Mouse (Mus musculus): Measurements from ENCODE around the gene Mllt6. TPM values are rescaled to one million over a fixed set of nuclear protein-coding genes. Genes with fewer than 3 reads are reported as not detected.

Gene Mllt6
- polyA plus RNA-seq, 1 experiment = 49.6 TPM

DNA sequence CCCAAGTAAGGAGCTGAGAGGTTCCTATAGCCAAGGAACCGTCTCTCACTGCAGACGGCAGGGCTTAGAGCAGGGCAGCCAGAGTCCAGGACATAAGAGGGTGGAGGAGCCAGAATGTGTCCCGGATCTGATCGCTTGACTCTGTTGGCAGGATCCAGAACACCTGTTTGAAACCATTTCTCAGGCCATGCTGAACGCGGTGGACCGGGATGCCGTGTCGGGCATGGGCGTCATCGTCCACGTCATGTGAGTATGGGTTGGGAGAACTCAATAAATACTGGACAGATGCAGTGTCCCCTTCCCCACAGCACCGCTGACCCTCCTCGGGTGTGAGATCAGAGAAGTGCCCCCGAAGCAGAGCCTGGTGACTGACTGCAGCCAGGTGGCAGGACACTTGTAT, 49.1 kb downstream of the Mllt6 start:
- DNase-seq (ENCODE audit: low read depth) = no peak
- TF ChIP-seq CTCF (IDR thresholded peaks at IDR 0.05; ENCODE audit: borderline replicate concordance, extremely low read depth, insufficient read depth, insufficient read length) (no peak), POLR2A (IDR thresholded peaks at IDR 0.05; ENCODE audit: borderline replicate concordance, extremely low read depth, insufficient read depth, insufficient read length, poor library complexity, severe bottlenecking) (no peak)

DNA sequence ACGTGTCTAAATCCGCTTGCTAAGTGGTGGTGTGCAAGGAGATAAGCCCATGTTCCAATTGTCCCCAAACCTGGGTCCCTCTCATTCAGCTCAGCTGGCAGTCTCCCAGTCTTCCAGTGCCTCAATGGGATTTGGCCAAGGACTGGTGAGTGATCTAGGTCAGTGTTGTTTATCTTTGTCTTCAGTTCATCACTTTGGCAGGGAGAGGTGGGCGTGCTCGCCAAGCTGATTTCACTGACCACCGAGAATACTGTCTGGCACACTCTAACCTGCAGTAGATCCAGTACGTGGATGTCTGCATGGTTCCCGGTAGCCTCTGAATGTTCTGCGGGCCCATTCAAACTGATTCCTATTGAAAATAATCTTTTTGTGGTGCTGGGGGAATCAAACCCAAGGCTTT, 50.7 kb downstream of the Mllt6 start:
- TF ChIP-seq CTCF (IDR thresholded peaks at IDR 0.05; ENCODE audit: borderline replicate concordance, extremely low read depth, insufficient read depth, insufficient read length) (no peak), POLR2A (IDR thresholded peaks at IDR 0.05; ENCODE audit: borderline replicate concordance, extremely low read depth, insufficient read depth, insufficient read length, poor library complexity, severe bottlenecking) (no peak)
- DNase-seq (ENCODE audit: low read depth) = peak; percentile 15

DNA sequence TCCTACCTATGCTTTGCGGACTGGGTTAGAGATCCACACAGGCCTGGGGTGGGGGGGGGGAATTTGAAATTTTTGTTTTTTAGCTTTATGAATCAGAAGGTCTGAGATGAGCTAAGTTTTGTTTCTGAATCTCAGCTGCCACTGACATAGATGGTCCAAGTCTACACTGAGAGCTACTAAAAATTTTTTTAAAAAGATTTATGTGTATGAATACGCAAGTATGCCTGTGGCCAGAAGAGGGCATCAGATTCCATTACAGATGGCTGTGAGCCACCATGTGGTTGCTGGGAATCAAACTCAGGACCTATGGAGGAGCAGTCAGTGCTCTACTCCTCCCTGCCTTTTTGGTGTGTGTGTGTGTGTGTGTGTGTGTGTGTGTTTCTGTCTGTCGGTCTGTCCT, 51.1 kb downstream of the Mllt6 start:
- TF ChIP-seq POLR2A (IDR thresholded peaks at IDR 0.05; ENCODE audit: borderline replicate concordance, extremely low read depth, insufficient read depth, insufficient read length, poor library complexity, severe bottlenecking) (no peak), CTCF (IDR thresholded peaks at IDR 0.05; ENCODE audit: borderline replicate concordance, extremely low read depth, insufficient read depth, insufficient read length) (no peak)
- no peak for DNase-seq (ENCODE audit: low read depth)

DNA sequence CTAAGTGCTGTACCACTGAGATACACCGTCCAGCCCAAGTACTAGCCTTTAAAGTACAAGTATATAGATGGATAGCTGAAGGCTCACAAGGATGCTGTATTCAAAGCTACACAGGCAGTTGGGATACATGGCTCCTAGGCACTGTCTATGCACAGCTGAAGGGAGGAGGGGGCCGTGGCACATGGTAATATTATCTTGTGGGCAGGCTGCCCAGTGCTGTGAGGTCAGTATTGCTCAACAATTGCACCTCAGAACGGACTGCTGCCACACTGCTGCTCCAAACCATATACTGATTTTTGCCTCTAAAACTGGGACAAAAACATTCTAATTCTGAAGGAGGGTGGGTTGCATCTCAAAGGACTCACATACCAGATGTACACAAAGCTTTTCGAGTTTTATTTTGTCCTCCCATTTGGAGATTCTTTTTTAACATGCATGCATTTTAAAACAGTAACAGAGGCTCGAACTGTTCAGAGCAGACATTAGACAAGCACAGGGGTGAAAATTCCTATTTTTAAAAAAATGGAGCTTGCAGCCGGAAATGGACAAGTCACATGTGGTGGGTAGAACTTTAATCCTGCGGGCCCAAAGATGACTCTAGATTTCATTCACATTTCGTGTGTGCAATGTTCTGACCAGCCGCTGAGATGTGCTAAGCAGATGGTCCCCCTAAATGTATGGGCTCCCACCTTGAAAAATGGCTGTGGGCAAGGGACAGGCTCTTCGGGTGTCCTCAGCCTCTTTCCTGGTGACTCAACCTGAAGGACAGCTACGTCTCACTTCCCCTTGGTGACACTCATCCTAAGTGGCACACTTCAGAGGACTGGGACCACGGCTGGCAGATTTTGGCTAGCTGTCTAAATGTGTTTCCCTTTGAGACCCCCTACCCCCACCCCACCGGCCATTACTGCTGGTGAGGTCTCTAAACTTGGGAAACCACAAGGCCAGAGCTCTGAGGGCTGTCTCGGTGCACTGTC, 51.9 kb downstream of the Mllt6 start:
- DNase-seq (ENCODE audit: low read depth) = peak; percentile 5
- TF ChIP-seq CTCF (IDR thresholded peaks at IDR 0.05; ENCODE audit: borderline replicate concordance, extremely low read depth, insufficient read depth, insufficient read length) (no peak), POLR2A (IDR thresholded peaks at IDR 0.05; ENCODE audit: borderline replicate concordance, extremely low read depth, insufficient read depth, insufficient read length, poor library complexity, severe bottlenecking) (no peak)

DNA sequence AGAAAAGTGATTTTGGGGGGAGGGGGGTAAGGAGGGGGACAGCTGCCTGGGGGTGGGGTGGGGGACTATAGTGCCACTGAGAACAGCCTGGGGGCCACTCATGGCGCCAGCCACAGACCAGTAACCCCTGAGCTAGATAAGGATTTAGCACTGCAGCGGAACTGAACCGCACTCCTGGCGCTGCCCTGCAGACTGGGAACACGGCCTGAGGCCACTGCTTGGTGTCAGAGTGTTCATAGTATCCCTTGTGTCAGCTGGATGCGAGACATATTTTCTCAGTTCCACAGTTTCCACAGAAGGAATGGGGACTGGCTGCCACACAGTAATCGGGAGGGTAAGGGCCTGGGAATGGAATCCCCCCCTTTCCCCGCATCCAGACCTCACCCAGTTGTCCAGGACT, 52.8 kb downstream of the Mllt6 start:
- no peak for DNase-seq (ENCODE audit: low read depth)
- TF ChIP-seq POLR2A (IDR thresholded peaks at IDR 0.05; ENCODE audit: borderline replicate concordance, extremely low read depth, insufficient read depth, insufficient read length, poor library complexity, severe bottlenecking) = no peak
- no peak for TF ChIP-seq CTCF (IDR thresholded peaks at IDR 0.05; ENCODE audit: borderline replicate concordance, extremely low read depth, insufficient read depth, insufficient read length)

DNA sequence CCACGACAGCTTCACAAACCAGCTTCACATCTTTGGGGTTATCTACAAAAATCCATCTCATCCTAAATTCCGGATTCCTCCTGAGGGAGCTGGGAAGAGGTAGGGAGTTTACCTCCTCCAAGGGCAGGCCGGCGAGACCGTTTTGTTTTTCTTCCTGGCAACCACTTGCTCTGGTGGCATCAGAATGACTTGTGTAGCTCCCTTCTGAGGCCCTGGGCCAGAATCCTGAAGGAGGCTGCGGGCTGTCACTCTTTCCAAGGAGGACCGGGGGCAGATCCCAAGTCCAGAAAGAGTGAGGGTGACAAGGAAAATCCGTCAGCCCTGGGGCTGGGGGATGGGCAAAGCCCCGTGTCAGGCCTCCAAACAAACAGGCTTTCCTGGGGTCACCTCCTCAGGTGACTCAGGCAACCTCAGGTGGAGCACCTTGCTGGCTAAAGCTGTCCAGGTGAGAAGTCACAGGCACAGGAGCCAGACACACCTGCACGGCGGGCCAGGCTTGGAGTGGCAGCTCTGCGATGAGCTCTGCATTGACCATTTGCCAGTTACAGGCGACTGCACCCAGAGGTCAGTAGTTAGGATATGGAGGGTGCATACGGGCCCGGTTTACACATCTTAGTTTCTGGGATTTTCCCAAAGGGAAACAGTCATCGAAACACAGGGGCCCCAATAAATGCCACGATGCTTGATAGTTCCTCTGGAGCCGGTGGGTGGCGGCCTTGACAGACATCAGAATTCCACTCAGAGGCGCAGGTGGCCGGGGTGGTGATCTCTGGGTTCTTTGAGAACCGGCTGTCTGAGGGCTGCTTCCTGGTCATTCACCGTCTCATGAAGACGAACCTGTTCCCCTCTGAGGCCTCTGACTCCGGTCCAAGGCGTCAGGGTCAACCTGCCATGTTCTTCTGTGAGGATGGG, 54.4 kb downstream of the Mllt6 start:
- no peak for DNase-seq (ENCODE audit: low read depth)
- TF ChIP-seq POLR2A (IDR thresholded peaks at IDR 0.05; ENCODE audit: borderline replicate concordance, extremely low read depth, insufficient read depth, insufficient read length, poor library complexity, severe bottlenecking) (no peak), CTCF (IDR thresholded peaks at IDR 0.05; ENCODE audit: borderline replicate concordance, extremely low read depth, insufficient read depth, insufficient read length) (no peak)

DNA sequence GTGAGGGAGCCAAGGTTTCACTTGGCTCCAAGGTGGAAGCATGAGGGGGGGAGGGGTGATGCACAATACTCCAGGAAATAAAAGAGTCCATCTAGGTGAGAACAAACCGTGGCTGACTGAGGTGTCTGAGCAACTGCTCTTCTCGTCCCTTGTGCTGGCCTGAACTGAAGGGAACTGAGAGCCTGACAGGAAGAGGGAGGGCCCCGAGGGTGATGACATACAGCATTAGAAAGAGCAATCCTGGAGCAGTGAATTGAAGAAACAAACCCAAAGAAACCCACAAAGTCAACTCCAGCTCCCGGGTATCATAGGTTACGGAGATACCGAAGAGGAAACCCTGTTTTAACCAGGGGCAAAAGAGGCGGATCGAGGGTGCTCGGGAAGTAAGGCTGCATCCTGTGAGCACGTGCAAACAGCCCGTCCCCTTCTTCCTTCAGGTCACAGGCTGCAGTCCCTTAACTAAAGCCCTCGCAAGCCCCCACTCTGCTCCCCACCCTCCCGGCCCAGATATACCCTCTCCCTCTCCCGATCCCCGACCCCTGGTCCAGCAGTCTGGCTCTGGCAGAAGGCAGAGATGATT, 55.2 kb downstream of the Mllt6 start:
- TF ChIP-seq CTCF (IDR thresholded peaks at IDR 0.05; ENCODE audit: borderline replicate concordance, extremely low read depth, insufficient read depth, insufficient read length) (no peak), POLR2A (IDR thresholded peaks at IDR 0.05; ENCODE audit: borderline replicate concordance, extremely low read depth, insufficient read depth, insufficient read length, poor library complexity, severe bottlenecking) (no peak)
- no peak for DNase-seq (ENCODE audit: low read depth)

DNA sequence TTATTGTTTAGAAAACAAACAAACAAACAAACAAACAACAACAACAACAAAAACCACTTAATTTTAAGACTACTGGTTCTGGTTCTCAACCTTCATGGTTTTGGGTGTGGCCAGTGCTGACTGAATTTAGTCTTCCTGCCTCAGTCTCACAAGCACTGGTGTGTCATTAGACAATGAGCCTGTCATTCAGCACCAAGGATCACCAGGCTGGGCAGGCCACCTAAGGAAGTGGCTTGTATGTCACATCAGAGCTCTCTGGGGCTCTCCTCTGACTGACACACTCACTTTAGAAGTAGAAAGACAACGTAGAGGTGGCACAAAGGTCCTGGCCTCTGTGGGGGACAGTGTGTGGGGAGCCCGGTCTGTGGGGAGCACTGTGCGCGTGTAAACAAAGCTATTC, 55.8 kb downstream of the Mllt6 start:
- DNase-seq (ENCODE audit: low read depth) = no peak
- no peak for TF ChIP-seq CTCF (IDR thresholded peaks at IDR 0.05; ENCODE audit: borderline replicate concordance, extremely low read depth, insufficient read depth, insufficient read length)
- no peak for TF ChIP-seq POLR2A (IDR thresholded peaks at IDR 0.05; ENCODE audit: borderline replicate concordance, extremely low read depth, insufficient read depth, insufficient read length, poor library complexity, severe bottlenecking)

DNA sequence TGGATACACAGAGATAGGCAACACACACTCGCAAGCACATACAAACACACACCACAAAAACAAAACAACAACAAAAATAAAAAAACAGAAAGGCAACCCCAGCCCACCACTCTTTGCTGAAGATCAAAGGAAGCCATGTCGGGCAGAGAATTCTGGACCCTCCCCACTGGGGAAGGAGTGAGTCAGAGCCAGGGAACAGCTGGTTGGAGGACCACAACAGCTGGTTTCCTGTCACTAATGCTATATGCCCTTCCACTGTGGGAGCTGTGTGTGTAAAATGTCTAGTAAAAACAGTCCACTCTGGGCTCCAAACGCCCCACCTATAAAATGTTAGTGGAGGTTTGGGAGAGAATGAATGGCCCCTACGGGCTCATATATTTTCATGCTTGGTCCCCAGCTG, 58.1 kb downstream of the Mllt6 start:
- TF ChIP-seq POLR2A (IDR thresholded peaks at IDR 0.05; ENCODE audit: borderline replicate concordance, extremely low read depth, insufficient read depth, insufficient read length, poor library complexity, severe bottlenecking) (no peak), CTCF (IDR thresholded peaks at IDR 0.05; ENCODE audit: borderline replicate concordance, extremely low read depth, insufficient read depth, insufficient read length) (no peak)
- no peak for DNase-seq (ENCODE audit: low read depth)

DNA sequence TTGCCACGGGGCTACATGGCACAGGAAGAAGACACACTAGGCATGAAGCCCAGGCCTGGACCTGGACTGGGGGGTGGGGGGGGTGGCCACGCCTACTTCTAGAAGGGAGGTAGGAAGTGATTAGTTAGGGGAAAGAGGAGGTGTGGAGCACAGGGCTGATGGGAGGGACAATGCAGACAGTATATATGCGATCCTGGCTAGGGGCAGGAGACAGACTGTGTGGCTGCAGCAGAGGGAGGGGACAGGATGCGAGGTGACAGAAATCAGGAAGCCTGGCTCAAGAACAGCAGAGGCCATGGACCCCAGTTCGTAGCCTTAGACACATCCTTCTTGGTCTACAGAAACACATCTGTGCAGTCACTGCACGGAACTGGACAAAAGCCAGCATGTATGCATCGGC, 60.5 kb downstream of the Mllt6 start:
- TF ChIP-seq CTCF (IDR thresholded peaks at IDR 0.05; ENCODE audit: borderline replicate concordance, extremely low read depth, insufficient read depth, insufficient read length) (no peak), POLR2A (IDR thresholded peaks at IDR 0.05; ENCODE audit: borderline replicate concordance, extremely low read depth, insufficient read depth, insufficient read length, poor library complexity, severe bottlenecking) (no peak)
- DNase-seq (ENCODE audit: low read depth) = no peak

DNA sequence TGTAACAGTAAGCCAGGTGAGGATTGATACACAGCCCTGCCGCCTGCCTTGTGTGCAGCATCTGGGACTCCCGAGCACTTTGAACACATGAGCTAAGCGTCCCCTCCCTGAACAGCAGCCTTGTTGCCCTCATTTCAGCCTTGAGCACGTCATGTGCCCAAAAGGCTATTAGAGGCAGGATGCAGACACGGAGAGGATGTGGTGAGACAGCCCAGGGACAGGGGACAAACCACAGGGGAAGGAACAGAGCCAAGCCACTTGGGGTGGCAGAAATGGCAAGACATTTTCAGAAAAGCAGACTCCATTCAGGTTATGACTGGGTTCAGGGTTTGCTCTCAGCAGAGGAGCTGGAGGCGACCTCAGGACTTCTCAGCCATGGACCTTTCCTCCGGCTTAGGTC, 65.1 kb downstream of the Mllt6 start:
- TF ChIP-seq CTCF (IDR thresholded peaks at IDR 0.05; ENCODE audit: borderline replicate concordance, extremely low read depth, insufficient read depth, insufficient read length) = no peak
- TF ChIP-seq POLR2A (IDR thresholded peaks at IDR 0.05; ENCODE audit: borderline replicate concordance, extremely low read depth, insufficient read depth, insufficient read length, poor library complexity, severe bottlenecking) = no peak
- no peak for DNase-seq (ENCODE audit: low read depth)
